Mouse (Mus musculus): ENCODE measurements around the gene Cpz.
A peak's percentile ranks its signal among the peaks of the same experiment; 100 is the strongest.

Gene Cpz

DNA sequence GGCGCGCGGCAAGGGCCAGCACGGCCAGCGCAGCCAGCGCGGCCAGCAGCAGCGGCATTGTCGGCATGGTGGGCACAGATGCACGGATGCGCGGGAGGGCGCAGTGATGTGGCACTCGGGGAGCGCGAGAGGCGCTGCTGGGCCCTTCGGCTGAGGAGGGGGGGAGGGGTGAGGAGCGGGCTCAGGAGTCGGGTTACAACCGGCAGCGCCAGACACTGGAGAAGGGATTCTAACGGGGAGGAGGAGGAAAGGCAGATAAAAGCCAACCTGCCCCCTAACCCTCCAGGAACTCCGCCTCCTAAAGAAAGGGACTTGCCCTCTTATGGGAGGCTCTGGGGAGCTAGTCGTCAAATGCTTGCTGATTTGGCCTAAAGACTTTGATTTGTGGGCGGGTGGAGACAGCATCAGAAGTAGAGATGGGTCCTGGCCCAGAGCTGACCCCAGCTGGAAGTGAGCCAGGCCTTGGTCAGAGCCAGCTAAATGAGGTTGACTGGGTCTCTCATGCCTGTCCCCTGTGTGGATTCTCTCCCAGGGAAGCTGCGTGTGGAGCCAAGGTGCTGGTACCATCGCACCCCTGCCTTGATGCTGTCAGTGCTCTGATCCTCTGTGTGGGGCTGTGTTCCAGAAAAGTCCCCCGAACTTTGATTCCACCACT lies at the start of gene Cpz:
Gene Cpz, minus strand, starts transcription at position 230 of the 655 bp plus-strand sequence.
- peak; percentile 89 for DNase-seq (ENCODE audit: extremely low spot score, low spot score)

DNA sequence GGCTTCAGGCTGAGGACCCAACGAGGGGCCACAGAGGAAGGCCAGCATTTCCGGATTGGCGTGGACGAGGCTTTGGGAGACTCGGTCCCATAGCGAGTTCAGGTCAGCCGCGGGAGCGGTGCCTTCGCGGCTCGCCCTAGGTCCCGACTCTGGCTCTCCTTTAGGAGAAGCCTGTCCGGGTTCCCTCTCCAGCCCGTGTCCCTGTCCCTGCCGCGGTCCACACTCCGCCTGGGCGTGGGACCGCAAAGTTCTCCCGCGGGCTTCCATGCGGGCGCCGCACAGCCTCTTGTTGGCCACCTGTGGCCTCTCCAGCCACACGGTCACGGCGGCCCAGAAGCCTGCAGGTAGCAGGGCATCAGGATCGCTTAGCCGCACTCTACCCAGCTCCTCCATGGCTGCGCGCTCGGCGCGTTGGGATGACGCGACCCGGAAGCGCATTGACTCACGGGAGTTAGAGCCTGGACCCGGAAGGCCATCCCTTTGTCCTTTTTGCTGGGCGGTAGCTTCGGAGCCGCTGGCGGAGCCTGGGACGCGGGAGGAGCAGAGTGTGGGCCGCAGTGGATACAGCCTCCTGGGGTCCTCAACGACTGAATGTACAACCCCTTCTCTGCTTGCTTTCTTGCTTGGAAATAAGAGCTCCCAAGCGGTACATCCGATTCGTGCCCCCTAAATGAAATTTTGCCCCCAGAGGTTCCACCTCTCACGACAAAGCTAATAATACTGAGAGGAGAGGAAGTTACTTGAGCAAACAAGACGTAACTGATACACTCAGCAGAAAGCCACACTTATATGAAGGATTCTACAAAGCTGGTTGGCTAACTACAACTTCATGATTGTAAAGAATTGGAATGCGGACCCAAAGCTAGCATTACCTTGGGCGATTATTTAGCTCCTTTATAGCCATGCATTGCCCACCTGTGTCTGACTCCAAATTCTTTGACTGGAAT lies 49.4 kb upstream of the Cpz start, which contains the start of gene Trmt44:
Gene Trmt44, minus strand, starts transcription at position 418 of the 947 bp plus-strand sequence.
- DNase-seq (ENCODE audit: extremely low spot score, low spot score) = peak; percentile 94

DNA sequence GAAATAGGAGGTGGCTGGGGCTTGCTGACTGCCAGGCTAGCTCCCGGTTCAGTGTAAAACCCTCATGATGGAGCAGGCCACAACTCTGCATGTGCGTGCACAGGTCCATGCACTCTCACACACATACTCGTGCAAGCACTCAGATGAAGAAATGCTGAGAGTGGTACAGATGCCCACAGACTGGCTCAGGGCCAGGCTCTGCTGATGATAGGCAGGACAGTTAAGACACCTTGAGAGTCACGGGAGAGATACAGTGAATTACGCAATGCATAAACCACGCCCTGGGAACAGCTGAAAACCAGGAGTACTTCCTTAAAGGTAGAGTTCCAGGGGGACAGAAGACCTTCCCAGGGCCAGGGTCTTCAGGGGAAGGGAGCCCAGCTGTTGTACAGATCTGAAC lies 46.0 kb upstream of the Cpz start:
- DNase-seq (ENCODE audit: extremely low spot score, low spot score) = no peak

DNA sequence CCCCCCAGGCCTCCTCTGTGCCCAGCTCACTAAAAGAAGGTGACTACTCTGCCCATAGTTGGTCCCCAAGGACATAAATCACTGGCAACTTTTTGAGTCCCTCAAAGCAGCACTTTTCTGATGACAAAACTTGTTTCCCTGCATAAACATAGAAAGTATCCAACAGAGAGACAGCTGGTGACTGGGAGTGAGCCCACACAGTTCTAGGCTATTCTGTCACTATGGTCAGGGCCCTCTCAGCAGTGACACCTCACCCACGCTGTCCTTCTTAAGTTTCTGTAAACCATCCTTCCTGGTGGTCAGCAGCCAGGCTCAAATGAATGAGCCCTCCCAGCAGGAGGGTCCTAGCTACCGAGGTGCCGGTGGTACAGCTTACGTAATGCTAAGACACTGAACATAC lies 41.1 kb upstream of the Cpz start:
- no peak for DNase-seq (ENCODE audit: extremely low spot score, low spot score)

DNA sequence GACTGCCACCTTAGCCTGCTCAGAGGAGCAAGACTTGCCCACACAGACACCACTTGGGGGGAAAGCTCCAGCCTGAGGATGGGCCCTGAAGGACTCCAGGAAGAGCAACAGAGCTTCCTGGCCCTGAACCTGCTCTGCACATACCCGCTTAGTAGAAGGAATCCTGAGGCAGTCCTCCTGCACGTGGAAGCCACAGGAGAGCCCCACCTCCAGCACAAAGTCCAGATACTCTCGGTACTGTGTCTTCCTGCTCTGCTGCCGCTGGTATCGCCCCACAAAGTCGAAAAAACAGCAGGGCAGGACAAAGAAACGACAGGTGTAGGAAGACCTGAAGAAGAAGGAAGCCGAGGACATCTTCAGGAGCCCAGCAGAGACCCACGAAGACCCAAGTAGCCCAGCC lies 39.7 kb upstream of the Cpz start:
- no peak for DNase-seq (ENCODE audit: extremely low spot score, low spot score)

DNA sequence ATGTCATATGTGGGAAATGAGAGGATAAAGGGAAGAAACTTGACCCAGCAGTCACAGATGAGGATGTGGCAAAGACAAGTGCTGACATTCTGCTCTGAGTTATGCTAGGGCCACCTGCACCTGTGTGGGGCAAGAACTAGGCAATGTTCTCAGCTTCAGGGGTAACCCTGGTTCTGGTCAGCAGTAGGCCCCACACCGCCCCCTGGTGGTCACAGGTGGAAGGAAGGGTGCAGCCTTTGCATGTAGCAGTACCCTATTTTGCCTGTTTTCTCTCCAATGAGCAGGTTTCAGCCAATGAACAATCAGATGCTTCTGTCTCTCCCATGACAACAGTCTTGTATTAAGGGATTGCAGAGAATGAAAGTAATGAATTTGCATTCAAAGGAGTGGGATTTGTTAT lies 38.0 kb upstream of the Cpz start:
- peak; percentile 88 for DNase-seq (ENCODE audit: extremely low spot score, low spot score)

DNA sequence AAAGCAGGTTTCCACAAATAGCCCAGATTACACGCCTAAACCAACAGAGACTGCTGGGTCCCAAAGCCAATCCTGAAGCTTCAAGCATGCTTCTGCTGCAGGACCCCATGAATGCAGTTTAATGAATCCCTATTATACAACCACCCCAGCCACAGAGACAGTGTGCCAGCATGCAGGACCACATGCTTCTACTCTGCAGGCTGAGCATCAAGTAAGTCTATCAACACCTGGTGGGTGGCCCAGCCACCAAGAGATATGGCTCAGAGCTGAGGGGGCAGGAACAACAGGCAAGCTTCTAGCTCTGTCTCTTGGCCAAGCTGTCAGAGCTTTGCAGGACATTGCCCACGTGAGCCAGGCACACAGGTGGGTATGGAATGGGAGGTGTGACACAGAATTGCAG lies 37.1 kb upstream of the Cpz start:
- no peak for DNase-seq (ENCODE audit: extremely low spot score, low spot score)

DNA sequence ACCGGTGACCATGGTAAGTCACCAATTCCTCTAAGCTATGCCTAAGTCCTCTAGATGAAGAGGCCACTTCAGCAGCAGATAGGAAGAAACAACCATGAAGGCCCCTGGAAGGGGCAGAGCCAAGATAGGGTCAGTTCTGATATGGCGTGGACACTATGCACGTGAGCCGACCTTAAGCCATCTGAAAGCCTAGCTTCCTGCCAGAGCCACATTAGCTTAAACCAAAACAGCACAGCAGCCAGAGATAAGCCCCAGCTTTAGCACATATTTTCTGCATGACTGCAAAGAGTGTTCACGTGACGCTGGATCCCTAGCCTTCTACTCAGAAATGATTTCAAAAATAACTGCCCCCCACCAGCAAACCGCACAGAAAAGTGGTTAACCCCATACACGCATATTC lies 33.9 kb upstream of the Cpz start:
- DNase-seq (ENCODE audit: extremely low spot score, low spot score) = no peak

DNA sequence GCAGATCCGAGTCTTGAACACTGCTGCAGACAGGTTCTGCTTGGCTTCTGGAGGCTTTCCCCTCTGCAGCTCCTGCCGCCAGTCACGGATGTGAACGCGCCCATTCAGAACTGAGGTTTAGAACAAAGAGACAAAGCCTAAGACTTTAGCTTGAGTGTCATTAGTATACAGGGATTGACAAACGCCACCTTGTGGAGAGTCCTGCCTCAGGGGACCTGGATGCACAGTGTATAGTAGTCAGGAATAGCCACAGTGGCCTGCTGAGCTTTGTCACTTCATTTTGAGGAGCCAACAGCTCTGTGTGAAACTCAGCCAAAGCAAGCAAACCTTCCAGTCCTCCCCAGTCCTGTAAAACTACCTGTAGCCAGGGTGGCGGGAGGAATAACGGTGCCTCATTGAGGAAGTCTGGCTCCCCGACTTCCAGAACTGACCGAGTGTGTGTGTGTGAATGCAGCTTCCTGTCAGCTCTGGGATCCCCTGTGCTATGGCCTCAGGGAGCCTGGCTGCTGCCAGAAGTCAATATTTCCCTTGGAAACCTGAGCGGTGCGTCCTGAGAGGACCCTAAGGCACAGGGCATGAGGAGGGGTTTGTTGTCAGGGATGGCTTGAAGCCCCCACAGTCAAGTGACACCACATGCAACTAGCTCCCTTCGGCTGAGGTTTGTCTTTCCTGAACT lies 32.6 kb upstream of the Cpz start:
- DNase-seq (ENCODE audit: extremely low spot score, low spot score) = no peak

DNA sequence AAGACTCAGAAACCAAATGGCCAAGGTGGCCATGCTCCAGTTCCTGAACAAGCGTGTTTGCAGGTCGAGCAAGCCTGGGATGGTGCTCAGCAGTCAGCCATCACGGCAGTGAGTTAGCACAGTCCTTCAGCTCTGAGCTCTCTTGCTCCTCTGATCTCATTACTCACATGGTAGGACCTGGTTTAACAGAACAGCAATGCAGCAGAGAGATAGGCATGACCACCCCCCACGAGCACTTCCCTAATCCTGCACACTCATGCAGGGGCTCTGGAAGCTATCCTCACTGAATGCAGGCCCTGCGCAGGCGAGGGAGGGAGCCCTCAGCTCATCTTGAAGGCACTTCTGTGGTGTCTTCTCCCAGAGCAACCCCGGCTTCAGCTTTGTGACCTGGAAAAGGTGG lies 30.9 kb upstream of the Cpz start:
- DNase-seq (ENCODE audit: extremely low spot score, low spot score) = no peak

DNA sequence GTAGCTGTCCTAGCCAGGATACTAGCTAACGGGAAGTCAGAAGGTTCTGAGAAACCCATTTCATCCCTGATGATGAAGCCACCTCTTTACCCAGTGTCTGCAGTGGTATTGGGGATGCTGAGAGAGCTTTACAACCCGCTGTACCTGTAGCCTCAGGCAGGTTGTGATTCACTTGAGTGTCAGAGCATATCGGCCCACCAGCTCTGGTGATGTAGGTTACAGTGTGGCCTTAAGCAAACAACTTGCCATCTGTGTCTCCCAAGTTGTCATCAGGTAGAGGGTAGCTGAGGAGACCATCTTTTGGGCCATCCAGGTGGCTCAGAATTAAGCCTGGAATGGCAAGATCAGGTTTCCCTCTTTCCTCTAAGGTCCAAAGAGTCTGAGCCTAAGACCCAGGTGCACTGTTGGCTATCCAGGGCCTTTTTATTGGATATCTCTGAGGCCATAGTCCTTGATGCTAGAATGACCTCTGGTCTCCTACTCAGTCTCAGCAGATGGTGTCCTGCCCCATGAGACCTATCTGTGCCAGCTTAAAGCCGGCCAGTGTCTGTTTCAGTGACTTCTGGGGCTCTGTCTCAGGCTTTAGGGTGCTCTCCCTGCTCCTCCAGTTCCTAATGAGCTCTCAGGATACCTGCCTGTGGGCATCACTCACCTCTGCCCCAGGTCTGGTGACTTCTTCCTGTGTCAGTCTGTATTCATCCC lies 27.5 kb upstream of the Cpz start:
- DNase-seq (ENCODE audit: extremely low spot score, low spot score) = no peak

DNA sequence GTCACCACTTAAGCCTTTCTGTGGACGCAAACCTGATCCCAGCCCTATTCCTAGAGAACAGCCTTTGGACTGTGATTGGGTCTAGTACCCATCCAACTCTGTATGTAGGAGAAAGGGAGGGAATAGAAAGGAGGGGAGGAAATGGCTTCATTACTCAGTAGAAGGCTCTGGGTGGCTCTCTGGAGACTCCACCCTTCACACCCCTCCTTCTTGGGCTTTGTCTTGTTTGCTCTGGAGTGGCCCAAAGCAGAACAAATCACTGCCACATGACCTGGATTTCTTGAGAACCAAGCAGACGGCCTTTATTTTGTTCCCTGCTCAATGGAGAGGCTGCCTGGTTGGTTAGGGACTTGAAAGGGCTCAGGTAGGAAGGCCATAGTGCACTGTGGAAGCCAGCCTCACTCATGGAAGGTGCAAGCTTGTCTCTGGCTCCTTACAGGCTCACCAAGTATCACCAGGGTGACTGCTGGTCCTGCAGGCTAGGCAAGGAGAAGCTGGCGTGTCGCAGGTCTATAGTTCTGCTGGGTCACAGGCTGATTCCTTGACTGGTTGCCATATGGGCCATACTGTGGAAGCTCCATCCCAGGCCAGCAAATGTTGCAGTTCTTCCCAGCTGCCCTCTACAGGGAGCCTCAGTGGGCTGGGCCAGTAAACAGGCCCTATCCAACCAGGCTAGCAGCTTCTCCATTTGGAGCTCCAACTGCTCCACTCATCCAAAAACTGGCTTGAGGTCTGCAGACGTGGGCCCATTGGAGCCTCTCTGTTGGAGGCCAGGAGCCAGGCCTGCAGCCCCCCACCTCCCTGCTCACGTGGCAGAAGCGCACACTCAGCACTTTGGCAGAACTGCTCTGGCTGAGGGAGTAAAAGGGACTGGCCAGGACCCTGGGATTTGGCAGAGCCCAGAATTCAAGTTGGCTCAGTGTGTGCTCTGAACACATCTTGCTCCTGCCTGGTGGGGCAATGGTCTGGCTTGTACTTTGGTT lies 26.6 kb upstream of the Cpz start:
- no peak for DNase-seq (ENCODE audit: extremely low spot score, low spot score)

DNA sequence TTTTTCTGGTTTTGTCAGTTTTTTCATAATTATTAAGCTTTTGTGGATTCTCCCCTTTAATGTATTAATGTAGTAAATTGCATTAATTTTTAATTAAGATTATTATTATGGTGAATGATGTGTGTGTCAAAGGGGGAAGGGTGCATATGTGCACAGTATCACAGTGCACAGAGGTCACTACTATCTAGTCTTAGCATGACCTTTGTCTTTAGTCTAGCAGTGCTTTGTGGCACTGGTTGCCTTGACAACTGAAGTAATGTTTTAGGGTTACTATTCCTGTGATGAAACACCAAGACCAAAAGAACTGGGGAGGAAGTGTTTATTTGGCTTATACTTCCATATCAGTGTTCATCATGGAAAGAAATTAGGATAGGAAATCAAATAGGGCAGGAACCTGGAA lies 20.6 kb upstream of the Cpz start:
- DNase-seq (ENCODE audit: extremely low spot score, low spot score) = no peak

DNA sequence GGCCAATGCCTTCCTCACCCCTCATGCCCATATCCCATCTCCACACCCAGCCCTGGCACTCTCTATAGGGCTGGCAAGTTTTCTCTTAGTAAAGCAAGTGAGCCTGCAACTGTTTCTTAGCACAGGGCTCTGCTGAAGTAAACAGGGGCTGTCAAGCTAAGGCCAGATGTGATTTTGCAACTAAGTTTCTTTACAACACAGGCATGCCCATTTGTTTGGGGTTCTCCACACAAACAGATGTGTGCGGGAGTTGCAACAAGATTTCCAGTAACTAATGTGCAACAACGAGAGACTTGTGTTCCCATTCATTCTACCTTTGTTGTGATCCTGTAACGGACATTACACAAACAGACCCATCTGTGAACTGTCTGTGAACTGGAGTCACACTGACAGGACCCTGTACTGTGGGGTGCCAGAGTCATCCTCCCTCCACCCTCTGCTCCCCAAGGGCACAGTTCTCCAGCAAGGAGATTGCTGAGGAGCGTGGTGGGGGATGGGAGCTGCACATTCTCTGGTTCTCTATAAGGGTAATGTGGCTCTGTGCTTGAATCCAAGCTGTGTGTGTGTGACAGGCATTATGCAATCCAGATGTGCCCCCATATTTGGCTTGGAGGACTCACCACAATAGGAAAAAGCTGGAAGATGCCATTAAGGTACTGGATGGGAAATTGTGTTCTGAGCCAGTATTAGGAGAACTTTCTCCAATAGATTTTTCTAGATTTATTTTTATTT lies 15.7 kb upstream of the Cpz start:
- DNase-seq (ENCODE audit: extremely low spot score, low spot score) = no peak

DNA sequence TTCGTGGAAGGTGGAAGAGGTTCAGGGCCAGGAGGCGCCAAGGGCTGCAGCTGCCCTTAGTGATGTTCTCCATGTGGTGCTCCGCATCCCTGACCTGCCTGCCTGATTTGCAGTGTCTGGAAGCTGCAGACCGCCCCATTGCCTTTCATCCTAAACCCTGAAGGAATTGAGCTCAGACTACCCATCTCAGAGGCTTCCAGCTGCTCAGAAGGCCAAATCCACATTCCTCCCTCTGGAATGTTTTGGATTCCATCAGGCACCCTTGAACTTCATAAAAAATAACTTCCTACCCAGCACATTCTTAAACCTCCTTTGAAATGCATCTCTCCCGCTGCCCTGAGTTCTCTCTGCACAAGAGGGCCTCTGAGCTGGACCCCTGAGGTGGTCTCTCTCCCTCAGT lies 15.1 kb upstream of the Cpz start:
- no peak for DNase-seq (ENCODE audit: extremely low spot score, low spot score)

DNA sequence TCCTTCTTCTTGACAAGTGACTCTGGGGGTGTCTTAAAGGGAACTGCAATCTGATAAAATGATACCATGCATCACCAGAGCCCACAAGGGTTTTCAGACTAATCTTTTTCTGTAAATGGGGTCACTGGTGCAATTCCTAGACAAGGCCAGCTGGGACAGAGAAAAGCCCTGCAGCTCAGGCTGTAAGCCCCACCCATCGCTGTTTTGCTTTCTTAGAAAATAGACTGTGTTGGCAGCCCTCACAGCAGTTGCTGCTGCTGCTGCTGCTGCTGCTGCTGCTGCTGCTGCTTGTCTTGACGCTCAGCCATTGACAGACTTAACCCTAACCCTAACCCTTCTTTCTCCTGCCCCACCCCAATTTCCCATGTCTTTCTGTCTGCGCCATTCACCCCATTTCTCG lies 14.1 kb upstream of the Cpz start:
- no peak for DNase-seq (ENCODE audit: extremely low spot score, low spot score)

DNA sequence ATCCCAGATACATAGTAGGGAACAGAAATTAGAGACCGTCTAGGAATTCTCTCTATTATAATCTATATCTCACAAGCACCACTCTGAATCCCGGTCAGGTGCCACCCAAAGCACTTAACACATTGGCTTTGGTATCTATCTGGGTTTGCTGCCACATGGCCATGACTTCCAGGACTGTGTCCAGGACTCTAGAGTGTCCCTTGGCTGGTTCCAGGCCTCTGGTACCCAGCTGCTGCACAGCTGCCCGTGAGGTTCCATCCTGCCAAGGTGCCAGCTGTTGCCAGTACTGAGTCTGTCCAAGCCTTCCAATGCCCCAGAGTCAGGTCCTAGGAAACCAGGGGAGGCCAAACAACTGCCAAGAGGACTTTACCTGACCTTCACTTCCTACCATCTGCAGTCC lies 12.5 kb upstream of the Cpz start:
- DNase-seq (ENCODE audit: extremely low spot score, low spot score) = no peak

DNA sequence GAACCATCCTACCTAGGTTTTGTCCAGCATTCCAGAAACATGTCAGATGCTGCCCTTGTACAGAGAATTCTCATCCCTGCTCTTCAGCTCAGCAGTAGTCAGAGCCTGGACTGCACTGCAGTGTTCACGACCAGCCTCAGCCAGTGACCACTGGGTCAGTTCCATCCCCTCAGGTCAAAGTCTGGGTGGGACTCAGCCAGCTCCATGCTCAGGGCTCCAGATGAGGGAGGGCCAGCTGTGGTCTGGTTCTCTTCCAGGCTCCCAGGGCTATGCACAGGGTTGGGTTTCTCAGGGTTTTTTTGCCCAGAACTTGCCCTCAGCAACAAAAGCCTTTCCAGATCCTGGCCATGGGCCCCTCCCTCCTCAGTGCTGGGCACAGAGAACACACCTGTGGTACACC lies 12.0 kb upstream of the Cpz start:
- DNase-seq (ENCODE audit: extremely low spot score, low spot score) = no peak

DNA sequence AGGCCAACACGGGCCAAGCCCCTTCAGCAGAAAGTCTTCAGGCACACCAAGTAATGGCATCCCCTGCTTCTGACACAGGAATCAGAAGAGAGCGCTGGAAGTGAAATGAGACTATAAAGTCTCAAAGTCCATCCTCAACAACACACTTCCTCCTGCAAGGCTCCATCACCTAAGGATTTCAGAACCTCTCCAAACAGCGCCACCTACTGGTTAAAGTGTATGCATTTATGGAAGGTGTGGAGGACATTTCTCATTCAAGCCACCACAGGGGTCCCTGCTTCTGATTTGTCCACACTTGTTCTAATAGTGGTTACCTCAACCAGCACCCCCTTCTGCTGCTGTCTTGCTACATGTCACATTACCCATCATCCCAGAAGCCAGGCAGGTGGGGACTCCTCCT lies 10.8 kb upstream of the Cpz start:
- DNase-seq (ENCODE audit: extremely low spot score, low spot score) = no peak

DNA sequence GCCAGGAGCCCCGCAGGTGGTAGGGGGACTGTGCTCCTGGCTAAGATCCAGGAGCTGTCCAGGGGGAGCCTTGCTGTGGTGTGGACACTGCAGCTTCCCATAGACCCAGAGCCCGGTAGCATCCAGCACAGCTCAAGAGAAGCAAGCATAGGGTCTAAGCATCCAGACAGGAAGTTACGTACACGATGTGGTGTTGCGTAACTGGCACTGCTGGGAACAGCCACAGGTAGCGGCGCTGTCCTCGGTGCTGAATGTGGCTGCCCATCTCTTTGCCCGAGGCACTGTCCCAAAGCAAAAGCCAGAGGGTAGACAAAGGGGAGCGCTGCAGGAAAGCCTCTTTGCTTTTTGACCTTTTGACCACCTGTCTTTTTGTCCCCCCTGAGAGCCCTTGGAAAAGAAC lies 6.1 kb upstream of the Cpz start:
- peak; percentile 63 for DNase-seq (ENCODE audit: extremely low spot score, low spot score)
